Mouse (Mus musculus) brain, adult 2 months (tissue): ENCODE measurements around the gene Kirrel3.

Experiments
- DNase-seq: peaks from one replicate; pipeline ENCODE4 v3.0.0; 2011; ENCODE audit warnings: low read depth, low spot score

The Kirrel3 gene

DNA sequence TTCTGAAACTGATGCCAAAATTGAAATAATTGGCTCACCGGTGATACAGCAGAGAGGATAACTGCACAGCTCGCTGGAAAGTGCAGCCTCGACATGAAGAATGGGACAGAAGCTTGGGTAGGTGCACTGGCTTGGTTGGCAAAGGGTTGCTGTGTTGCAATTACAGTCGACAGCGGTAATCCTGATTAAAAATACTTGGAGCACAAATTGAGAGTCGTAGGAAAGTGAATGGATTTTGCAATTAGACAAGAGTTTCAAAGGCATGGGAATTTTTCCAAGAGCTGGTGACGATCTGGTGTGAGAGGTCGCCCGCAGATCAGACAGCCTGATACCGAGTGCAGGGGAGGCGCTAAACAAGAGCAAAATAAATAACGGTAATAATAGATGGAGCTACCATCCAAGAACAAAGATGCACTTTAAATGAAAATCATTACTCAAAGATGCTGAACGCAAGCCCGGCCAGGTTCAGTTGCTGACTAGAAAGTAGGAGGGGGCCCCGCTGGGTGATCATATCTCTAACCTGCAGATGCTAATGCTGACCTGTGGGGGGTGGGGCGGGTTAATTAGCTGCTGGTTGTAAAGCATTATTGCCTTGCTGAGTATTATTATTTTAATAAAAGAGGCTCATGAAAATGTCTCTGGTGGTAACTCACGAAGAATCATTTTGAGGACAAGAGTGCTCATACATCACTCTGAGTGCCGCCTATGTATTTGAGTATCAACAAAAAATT, 338.8 kb downstream of the Kirrel3 start:
- DNase-seq: no peak

DNA sequence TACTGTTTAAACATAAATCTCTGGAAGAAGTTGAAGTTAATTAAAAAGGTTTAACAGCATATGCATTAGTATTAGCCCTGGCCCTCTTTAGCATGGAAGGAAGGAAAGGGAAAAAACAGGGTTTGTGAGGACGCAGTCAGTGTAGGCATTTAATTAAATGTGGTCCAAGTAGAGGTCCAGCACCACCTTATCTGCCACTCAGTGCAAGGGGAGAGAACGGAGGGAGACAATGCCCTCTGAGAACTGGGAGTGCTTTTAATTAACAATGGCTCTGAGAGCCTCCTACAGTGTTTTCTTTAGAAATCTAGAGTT, 339.4 kb downstream of the Kirrel3 start:
- no peak for DNase-seq

DNA sequence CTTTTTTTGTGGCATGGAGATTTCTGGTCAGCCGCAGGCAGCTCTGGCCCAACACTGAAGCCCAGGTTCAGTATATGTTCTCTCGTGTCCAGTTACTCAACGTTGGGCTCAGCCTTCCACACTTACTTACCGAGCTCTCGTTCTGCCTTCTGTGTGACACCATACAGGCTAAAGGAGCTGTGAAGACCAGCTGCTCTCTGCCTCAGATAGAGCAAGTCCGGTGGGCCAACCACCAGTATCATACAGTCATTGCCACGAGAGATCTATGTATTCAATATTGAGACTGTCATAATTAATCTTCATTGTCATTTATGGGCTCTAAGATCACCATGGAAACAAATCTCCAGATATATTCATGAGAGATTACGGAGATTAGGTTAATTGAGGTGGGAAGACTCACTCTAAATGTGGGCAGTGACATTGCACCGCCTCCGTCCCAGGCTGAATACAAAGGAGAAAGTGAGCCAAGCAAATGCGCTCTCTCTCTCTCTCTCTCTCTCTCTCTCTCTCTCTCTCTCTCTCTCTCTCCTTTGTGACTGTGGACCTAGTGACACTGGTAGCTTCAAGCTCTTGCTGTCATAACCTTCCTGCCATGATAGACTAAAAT, 339.8 kb downstream of the Kirrel3 start:
- DNase-seq: no peak

DNA sequence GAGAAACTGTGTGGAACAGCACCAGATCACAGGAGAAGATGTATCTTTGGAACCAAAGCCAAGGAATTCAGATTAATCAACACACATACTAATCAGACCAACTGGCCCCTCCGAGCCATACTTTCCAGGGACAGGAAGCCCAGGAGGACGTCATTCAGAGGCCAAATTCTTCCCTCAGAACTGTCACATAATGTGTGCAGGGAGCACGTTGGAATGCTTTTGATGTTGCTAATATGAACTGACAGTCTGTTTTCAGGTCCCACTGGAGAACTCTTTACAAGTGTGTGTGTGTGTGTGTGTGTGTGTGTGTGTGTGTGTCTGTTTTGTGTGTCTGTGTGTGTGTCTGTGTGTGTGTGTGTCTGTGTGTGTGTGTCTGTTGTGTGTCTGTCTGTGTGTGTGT, 345.0 kb downstream of the Kirrel3 start:
- no peak for DNase-seq

DNA sequence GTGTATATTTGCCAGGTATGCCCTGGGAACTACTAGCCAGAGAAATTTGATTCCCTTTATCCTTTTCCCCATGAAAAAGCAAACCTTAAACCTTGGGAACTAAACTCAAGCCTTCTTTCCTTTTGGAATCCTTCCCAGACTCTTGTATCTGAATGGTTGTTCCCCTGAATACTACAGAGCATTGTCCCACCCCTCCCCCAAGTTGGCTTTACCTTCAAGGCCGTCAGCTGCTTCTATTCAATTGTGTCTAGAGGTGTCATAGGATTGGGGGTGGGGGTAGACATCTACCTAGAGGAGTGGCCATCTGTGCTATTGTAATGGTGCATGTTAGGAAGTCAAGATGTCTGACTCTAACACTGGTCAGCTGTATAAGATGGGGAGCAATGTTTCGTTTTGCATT, 351.1 kb downstream of the Kirrel3 start:
- no peak for DNase-seq

DNA sequence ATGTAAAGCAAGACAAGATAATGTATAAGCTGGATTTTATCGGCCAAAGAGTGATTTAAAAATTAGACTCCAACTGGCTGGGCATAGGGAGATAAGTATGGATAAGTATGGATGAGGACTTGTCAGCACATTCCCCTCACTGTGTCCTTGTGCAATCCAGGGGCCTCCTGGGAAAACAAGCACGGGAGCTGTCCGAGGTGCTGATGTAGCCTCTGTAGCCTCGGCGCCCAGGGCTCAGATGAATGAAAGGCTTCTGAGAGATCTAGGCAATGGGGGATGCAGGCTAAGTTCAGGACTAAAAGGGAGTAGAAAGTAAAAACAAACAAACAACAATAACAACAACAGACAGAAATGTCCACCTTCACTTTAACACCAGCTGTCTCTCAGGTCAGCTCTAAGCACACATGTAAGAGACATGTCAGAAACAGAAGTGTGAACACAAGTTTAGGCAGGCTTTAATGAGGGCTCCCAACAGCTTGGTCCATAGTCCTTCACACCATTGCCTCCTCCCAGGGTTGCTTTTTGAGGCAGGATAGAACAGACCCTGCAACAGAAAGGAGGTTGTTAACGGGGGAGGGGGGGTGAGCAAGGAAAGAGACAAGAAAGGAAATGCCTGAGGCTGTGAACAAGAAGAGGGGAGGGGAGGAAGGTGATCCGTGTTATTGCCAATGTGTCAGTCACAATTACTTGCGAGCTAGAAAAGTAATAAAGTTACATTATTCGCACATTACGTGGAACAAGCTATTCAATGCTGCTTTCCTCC, 352.2 kb downstream of the Kirrel3 start:
- DNase-seq: no peak

DNA sequence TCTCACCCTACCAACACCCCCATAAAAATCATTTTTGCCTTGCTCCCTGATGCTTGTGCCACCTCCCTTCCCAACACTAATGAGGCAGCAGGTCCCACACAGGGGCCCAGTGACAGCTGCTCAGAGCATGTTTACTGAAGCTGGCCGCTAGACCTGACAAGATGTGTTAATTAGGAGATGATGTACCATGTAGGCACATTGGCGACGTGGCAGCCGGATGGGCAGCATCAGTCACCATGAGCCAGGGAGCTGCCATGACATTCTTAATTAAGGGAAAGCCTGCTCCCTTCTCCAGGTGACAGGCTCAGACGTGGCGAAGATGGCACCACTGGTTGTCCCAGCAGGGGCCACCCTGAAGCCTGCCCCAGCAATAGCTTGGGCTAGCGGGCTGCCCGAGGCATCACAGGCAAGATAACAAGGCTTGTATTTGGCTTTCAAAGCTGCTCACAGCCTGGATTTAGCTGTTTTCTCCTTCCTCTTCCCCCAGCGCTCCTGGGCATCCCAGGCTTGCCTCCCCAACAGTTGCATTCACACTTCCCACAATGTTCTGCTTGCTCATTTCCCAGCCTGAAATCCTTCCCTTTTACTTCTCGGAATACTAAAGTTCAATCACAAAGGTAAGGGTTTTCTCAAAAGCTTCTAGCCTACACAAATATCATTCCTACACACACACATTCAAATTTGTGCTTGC, 357.7 kb downstream of the Kirrel3 start:
- peak; percentile 63 for DNase-seq

DNA sequence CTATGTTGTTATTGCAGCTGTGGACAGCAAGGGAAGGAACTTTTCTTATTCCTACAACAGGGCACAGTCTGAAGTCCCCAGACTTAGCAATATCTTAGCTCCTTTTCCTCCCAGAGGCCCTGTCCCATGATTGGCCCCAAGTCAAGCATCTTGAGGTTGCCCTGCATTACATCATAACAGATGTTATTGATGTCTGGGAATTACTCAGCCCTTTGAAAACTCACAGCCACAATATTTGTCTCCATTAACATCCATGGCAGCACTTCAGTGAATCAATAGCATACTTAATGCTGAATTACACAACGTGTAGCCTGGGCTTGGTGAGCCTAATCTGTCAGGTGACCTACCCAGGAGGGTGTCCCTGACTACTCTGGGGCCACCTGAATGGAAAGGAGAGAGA, 360.7 kb downstream of the Kirrel3 start:
- DNase-seq: no peak

DNA sequence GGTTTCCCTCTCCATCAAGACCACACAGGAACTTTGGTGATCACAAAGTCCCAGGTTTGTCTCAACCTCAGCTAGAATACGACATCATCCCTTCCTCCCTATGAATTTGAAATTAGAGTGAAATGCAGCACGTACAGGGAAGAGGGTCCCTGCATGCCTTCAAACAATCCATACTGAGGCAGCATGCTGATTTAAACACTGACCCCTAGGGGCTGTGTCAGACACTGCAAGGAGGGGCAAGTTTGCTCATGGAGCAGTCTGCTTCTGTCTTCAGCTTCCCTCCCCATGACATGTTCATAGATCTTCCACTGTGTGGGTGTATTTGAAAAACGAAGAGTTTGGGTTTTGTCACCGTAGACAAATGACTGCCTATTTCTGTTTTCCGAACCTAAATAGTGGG, 362.0 kb downstream of the Kirrel3 start:
- peak; percentile 53 for DNase-seq

DNA sequence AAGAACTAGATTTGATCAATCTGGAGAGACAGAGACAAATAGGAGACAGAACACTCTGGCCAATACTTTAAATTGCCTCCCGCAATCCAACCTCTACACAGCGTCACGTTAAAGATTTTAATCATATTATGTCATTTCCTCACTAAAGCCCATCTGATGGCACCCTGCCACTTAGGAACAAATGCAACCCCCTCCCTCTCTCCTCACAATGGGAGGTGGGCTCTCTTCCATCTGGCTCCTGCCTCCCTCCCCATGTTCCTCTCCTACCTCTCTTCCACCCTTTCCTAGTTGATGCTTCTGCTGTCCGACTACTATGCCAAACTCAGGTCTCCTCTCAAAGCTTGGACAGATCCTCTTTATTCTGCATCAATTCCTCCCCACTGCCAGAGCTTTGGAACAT, 365.4 kb downstream of the Kirrel3 start:
- no peak for DNase-seq

DNA sequence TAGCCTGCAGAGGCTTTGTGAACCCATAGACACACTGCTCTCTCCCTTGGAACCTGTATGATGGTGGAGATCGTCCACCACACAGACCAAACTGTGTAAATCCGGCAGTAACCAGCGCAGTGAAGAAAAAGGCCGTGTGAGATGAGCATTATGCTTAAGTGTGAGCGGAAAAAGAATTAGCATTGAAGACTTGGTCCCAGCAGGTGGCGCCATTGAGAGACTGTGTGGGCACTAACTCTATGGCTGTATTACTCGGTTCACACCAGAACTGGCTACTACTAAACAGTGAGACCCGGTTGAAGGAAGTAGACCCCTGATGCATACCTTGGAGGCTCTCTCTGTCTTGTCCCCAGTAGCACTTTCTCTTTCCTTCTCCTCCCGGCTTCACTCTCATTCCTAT, 371.9 kb downstream of the Kirrel3 start:
- DNase-seq: peak; percentile 48

DNA sequence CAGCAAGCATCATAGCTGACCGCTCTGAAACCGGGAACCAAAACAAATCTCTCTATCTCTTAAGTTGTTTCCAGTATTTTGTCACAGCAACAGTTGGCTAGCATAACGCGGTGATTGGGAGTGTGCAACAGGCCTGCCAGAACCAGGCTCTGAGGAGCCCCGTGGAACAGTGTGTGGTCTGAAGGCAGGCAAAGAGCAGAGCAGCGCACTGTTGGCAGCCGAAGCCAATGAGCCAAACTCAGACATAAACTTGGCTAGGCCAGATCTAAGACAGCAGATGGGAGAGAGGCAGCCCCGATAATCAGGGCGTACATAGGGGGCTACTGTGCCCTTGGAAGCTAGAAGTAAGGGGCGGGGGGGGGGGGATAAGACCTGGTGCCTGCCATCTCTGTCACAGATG, 372.4 kb downstream of the Kirrel3 start:
- no peak for DNase-seq

DNA sequence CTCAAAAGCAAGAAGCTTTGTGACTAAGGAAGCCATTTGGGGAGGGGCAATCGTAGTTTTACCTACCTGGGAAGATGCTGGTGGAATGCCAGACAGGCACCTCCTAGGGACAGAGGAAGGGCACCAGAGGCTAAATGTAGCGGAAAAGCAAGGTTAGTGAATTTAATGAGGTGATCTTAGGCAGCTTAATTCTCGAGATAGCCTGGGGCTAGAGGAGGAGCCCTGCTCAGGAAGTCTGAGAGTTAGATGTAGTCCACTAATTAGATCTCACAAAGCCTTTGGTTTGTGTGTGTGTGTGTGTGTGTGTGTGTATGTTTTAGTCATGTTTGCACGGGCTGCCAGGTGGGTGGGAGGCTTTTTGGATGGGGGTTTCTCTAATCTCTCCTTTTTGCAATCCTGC, 375.2 kb downstream of the Kirrel3 start:
- peak; percentile 26 for DNase-seq

DNA sequence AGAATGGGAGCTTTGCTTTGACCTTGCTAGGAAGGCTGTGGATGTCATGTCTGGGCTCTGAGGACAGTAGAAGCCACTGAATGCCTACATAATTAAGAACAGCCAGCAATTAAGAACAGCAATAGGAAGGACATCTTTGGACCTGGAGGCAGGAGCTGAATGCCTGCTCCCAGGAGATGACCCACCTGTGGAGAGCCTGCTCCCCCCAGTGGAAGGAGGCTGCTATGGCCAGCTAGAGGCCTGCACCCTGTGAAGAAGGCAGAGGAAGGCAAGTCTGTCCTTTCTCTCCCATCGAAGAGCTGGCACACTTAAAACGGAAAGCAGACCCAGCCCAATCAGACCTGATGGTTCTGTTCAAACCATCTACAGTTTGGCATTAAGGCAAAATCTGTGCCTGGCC, 376.1 kb downstream of the Kirrel3 start:
- peak; percentile 88 for DNase-seq

DNA sequence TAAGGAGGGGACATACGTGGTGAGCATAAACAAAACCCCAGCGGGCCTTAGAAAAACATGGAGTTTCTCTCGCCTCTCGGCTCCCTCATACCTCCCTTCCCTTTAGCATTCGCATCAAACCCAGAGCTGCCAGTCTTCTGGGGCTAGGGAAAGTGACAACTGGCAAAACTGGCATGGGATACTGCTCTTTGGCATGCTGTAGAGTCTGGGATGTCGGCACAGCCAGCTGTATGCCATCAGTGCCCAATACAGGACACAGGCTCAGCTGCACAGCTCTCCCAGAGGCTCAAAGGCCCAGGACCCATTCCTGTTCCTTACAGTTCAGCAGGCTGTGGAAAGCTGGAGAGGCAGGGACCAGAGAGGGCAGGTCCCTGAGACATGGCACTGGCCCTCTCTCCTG, 379.9 kb downstream of the Kirrel3 start:
- DNase-seq: no peak

DNA sequence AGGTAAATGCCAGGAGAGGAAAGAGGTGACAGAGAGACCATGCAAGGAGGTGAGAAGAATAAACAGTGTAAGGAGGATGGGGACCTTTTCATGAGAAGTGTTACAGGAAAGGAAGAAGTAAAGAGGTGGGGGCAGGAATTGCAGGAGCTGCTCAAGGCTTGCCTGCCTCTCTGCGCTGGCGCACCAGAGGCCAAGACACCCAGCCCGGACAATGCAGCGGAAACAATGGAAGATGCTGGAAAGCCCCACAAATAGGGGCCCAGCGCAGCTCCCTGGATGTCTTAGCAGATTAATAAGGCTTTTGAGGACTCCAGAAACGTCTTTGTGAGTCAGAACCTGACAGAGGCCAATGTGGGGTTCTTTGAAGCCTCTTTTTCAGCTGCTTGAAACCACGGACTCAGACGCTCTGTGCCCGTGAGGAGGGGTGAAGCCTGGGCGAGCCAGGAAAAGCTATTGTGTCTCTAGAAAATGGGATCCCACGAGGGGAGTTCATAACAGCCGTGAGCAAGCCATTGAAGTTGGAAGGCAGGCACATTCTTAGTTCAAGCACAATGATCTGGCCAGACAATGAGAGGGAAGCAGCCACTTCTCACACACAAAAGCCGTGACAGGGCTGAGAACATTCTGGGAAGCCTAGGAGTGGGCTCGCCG, 385.7 kb downstream of the Kirrel3 start:
- no peak for DNase-seq

DNA sequence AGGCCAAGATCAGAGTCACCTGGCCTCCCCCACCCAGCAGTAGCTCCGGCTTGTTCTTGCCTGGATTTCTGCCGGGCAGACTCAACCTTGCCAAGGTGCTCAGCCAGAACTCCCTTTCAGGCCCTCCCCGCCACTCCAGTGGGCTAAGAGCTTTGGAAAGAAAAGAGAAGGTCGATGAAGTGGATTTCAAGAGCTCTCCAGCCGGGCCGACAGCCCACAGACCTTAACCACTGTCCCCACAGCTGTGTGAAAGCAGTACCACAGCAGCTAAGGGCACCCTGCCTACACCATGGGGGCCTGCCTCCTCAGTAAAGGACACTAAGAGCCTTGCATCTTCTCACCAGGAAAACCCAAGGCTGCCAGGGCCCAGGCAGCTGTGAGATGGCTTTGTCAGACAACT, 389.5 kb downstream of the Kirrel3 start:
- DNase-seq: no peak

DNA sequence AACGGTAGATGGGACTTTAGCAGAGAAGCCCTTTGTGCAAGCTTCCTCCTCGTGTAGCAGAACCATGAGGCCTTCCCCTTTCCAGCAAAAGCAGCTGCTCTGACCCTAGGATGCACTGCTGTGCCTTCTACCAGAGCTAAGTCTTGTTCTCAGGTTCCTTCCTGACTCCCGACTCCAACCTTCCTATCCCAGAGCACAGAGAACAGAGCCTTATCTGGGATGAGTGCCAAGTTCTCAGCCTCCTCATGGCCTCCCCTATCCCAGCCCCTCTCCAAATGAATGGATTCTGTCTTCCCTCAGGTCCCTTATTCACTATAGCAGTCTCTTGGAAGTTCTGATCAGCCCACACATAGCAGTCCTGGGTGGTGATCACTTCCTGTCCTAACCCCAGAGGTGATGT, 391.5 kb downstream of the Kirrel3 start:
- no peak for DNase-seq

DNA sequence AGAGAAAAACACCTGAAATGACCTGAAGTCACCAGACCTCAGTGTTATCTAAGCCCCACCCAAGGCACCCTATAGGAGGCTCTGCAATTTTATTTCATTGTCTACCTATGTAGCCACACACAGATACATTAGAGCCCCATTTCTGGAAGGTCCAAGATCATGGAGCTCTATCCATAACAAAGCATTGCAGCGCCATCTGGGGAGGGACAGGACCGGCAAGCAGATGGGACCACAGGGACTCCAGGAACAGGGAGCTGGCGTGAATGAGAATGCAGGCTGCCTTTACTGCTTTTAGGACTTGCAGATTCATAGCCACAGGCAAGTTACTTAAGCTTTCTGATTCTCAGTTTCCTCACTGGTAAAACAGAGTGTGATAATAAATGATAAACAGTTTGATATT, 392.1 kb downstream of the Kirrel3 start:
- DNase-seq: peak; percentile 86

DNA sequence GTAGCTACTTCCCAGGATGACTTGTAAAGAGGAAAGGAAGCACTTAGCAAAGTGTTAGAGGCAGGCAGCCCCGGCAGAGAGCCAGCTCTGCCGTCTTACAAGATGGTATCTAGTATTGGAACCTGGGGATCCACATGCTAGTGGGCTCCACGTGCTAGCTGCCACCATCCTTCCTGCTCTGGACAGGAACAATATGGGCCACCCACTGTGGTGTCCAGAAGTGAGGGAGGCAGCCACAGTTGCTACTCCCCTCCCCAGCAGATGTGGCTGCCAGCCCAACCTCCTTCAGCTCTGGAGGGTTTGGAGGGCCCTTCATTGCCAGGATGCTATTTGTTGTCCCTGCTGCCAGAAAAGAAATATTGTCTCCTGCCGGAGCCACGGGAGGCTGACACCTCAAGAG, 396.1 kb downstream of the Kirrel3 start:
- peak; percentile 37 for DNase-seq

DNA sequence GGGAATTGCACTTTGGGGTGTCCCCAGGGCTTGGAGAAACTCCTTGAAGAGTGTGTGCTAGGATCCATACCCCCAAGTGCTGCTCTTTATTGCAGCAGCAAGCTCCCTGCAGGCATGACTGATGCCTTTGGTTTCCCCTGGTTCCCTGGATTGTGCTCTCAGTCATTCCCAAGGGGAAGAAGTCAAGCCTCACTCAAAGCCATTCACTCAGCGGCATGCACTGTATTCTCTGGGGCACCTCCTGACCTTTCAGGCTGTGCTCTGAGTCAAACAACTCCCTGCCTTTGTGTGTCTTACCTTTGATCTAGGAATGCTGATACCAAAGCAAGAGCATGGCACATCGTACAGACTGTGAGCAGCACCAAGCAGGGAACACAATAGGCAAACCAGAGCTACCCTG, 396.5 kb downstream of the Kirrel3 start:
- no peak for DNase-seq

DNA sequence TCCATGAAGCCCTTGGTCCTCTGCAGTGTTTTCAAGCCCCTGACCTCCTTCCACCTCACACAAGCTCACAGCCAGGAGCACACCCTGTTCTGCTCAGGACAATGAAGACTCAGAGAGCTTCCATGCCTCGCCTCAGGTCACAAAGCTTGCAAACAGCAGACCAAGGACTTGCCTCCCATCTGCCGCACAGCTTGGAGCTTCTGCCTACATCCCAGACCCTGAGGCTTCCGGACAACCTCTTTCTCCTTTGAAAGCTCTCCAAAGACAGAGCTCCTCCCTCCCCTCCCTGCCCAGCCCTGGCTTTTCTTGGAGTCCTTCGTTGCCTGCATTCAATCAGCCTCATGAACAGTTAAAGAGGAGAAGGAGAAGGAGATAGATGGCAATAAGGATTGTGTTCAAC, 397.4 kb downstream of the Kirrel3 start:
- peak; percentile 93 for DNase-seq
